Mouse (Mus musculus): Measurements from ENCODE around the gene Gm3002. TPM values are rescaled to one million over a fixed set of nuclear protein-coding genes. Genes with fewer than 3 reads are reported as not detected.
"Not testable (repeated sequence)": the region's sequence is repeated elsewhere in the genome, so short reads cannot be mapped to it uniquely, and the experiment has no call there.

The Gm3002 gene
- not detected for total RNA-seq (2022)

GRCm38 (mm10) chr14:3809774-3810173 is at the start of gene Gm3002:
TSS of gene Gm3002 (plus strand) at chr14:3810074.
- DNase-seq (ENCODE audit: low spot score): not testable (repeated sequence)

- not testable (repeated sequence) for DNase-seq (ENCODE audit: low spot score)
These were observed 36.1 kb downstream of the Gm3002 start, which contains the start of gene Gm3033 for GRCm38 (mm10) chr14:3845945-3846344. TSS of gene Gm3033 (plus strand) at chr14:3846245.

- DNase-seq (ENCODE audit: low spot score): not testable (repeated sequence)
These were observed 74.0 kb downstream of the Gm3002 start, which contains the start of gene Gm2916 for GRCm38 (mm10) chr14:3883872-3884271. TSS of gene Gm2916 (plus strand) at chr14:3884172.

- not testable (repeated sequence) for DNase-seq (ENCODE audit: low spot score)
These were observed 121.6 kb downstream of the Gm3002 start, which contains the start of gene Gm3029 for GRCm38 (mm10) chr14:3931456-3931855. TSS of gene Gm3029 (plus strand) at chr14:3931756.

- DNase-seq (ENCODE audit: low spot score): not testable (repeated sequence)
These were observed 153.4 kb downstream of the Gm3002 start, which contains the start of gene Gm3095 for GRCm38 (mm10) chr14:3963247-3963646. TSS of gene Gm3095 (plus strand) at chr14:3963547.

GRCm38 (mm10) chr14:3998094-3998493 is 188.2 kb downstream of the Gm3002 start, which contains the start of gene Gm3099:
TSS of gene Gm3099 (plus strand) at chr14:3998394.
- DNase-seq (ENCODE audit: low spot score): not testable (repeated sequence)

Other genes with a start within 250 kb of the Gm3002 start
- not detected for gene Gm3012, start 175.6 kb upstream of the Gm3002 start, total RNA-seq (2022)
- gene Gm3020, start 158.0 kb upstream of the Gm3002 start, total RNA-seq (2022): under 1 TPM in 1 of 4 experiments, not detected in 3; 0.50 TPM
- not detected for gene Gm3043, start 121.3 kb upstream of the Gm3002 start, total RNA-seq (2022)
- not detected for gene Gm3033, start 36.2 kb downstream of the Gm3002 start, total RNA-seq (2022)
- gene Gm2916, start 74.1 kb downstream of the Gm3002 start, total RNA-seq (2022): not detected
- not detected for gene Gm3029, start 121.7 kb downstream of the Gm3002 start, total RNA-seq (2022)
- gene Gm3095, start 153.5 kb downstream of the Gm3002 start, total RNA-seq (2022): under 1 TPM in 1 of 4 experiments, not detected in 3; 0.57 TPM
- gene Gm3099, start 188.3 kb downstream of the Gm3002 start, total RNA-seq (2022): not detected
- under 1 TPM in 3 of 4 experiments, not detected in 1; 0.19 to 0.82 (median 0.75) TPM for gene Gm5796, start 213.9 kb downstream of the Gm3002 start, total RNA-seq (2022)